Mouse (Mus musculus) CH12.LX (cell line): ENCODE data around the gene Cux1. TPM values are rescaled to one million over a fixed set of nuclear protein-coding genes. Genes with fewer than 3 reads are reported as not detected.

Experiments used
- DNase-seq: peaks from one replicate; pipeline ENCODE4 v3.0.0-alpha.2; 2013; ENCODE audit errors: extremely low read depth
- H3K27ac ChIP-seq: 2 replicates; pipeline ENCODE4 v1.5.1; 2012; ENCODE audit warnings: low read depth, mild to moderate bottlenecking, control low read depth, moderate library complexity; ENCODE audit not compliant: insufficient read depth
- H3K27me3 ChIP-seq: replicated peaks from 2 replicates; pipeline ENCODE3; 2012; ENCODE audit warnings: inconsistent platforms
- H3K36me3 ChIP-seq, 2 experiments: replicated peaks in 1 of 2; 2 replicates each; pipeline versions ENCODE3 to v1.6.1; 2012; ENCODE audit warnings: inconsistent platforms in 1 of 2, low read length in 1 of 2, mild to moderate bottlenecking in 1 of 2, mixed read lengths in 1 of 2, moderate library complexity in 1 of 2; ENCODE audit not compliant: control insufficient read depth in 1 of 2, insufficient read depth in 1 of 2
- H3K4me1 ChIP-seq, 2 experiments: 2 replicates each; pipeline ENCODE4 v1.6.1; 2012; ENCODE audit warnings: inconsistent platforms in 1 of 2, moderate library complexity in 1 of 2; ENCODE audit not compliant: insufficient read depth in 2 of 2, control insufficient read depth in 1 of 2
- H3K4me2 ChIP-seq: 2 replicates; pipeline ENCODE4 v1.6.1; 2012; ENCODE audit warnings: low read depth, mild to moderate bottlenecking, control low read depth; ENCODE audit not compliant: poor library complexity, insufficient read depth, severe bottlenecking
- H3K4me3 ChIP-seq, 3 experiments: fragments of 150-350 bp in 1 of 3; sonication (generic) in 1 of 3; replicated peaks in 1 of 3; 2 replicates each; pipeline versions ENCODE3 to v1.5.1; 2011 to 2012; ENCODE audit warnings: low read depth in 2 of 3, low read length in 2 of 3, mild to moderate bottlenecking in 2 of 3, moderate library complexity in 2 of 3, control low read depth in 1 of 3, improper control_type of control experiment in 1 of 3, inconsistent platforms in 1 of 3, mixed read lengths in 1 of 3; ENCODE audit not compliant: poor library complexity in 1 of 3
- H3K79me2 ChIP-seq: replicated peaks from 2 replicates; pipeline ENCODE4 v1.6.1; 2012; ENCODE audit warnings: mild to moderate bottlenecking, moderate library complexity; ENCODE audit not compliant: control insufficient read depth, poor library complexity, insufficient read depth, severe bottlenecking; ENCODE audit errors: extremely low read depth
- H3K9ac ChIP-seq: 2 replicates; pipeline ENCODE4 v1.6.1; 2012; ENCODE audit warnings: low read depth, mild to moderate bottlenecking, control low read depth, moderate library complexity; ENCODE audit not compliant: insufficient read depth
- H3K9me3 ChIP-seq: replicated peaks from 2 replicates; pipeline ENCODE3; 2012; ENCODE audit warnings: low read length, inconsistent platforms, mixed read lengths
- BHLHE40 ChIP-seq: IDR thresholded peaks from 2 replicates; pipeline ENCODE4 v1.6.1; 2011; ENCODE audit warnings: mild to moderate bottlenecking, low read depth, low read length, improper control_type of control experiment
- CTCF ChIP-seq, 2 experiments: IDR thresholded peaks in 1 of 2; conservative IDR thresholded peaks in 1 of 2; 2 replicates each; pipeline ENCODE4 v1.5.1; 2011 to 2012; ENCODE audit warnings: low read depth in 2 of 2, low read length in 2 of 2, improper control_type of control experiment in 1 of 2, inconsistent platforms in 1 of 2, mild to moderate bottlenecking in 1 of 2, moderate library complexity in 1 of 2
- ELF1 ChIP-seq: IDR thresholded peaks from 2 replicates; pipeline ENCODE4 v1.6.1; 2014; ENCODE audit warnings: low read depth, mild to moderate bottlenecking, inconsistent platforms, low read length, improper control_type of control experiment
- EP300 ChIP-seq: IDR thresholded peaks from 2 replicates; pipeline ENCODE4 v1.6.1; 2011; ENCODE audit warnings: low read length, improper control_type of control experiment
- ETS1 ChIP-seq: conservative IDR thresholded peaks from 2 replicates; pipeline ENCODE4 v1.6.1; 2012; ENCODE audit warnings: low read depth, mild to moderate bottlenecking, inconsistent platforms, low read length, improper control_type of control experiment, moderate library complexity
- MYC ChIP-seq: IDR thresholded peaks from 2 replicates; pipeline ENCODE4 v1.6.1; 2011; ENCODE audit warnings: low read depth, mild to moderate bottlenecking, improper control_type of control experiment, low read length
- SMC3 ChIP-seq: IDR thresholded peaks from 2 replicates; pipeline ENCODE4 v1.6.1; 2011; ENCODE audit warnings: low read depth, low read length, improper control_type of control experiment
- TCF12 ChIP-seq: IDR thresholded peaks from 2 replicates; pipeline ENCODE4 v1.6.1; 2014; ENCODE audit warnings: low read depth, mild to moderate bottlenecking, inconsistent platforms, low read length, improper control_type of control experiment
- UBTF ChIP-seq: IDR thresholded peaks from 2 replicates; pipeline ENCODE4 v1.6.1; 2012; ENCODE audit warnings: low read depth, mild to moderate bottlenecking, inconsistent platforms, low read length, improper control_type of control experiment, moderate library complexity
- dilution Hi-C: fragments of 300-500 bp; cut with MboI; formaldehyde crosslinking; loops from 2 replicates; pipeline ENCODE4 v1.14.3; 2020; ENCODE audit warnings: low sequenced_read_pairs; ENCODE audit not compliant: extremely low pct_unique_long_range_greater_than_20kb, extremely low pct_ligation_motif_present
- in situ Hi-C: fragments of 300-500 bp; cut with MboI; formaldehyde crosslinking; loops from 3 replicates; pipeline ENCODE4 v1.14.3; 2019; ENCODE audit warnings: low sequenced_read_pairs, low pct_ligation_motif_present, low pct_unique_long_range_greater_than_20kb, mixed read lengths
- polyA plus RNA-seq: library from polyadenylated mRNA; unstranded; fragments of >175 nt; gene quantifications from 2 replicates; pipeline ENCODE4 v1.2.1, GENCODE M21; 2012; ENCODE audit warnings: low read depth; ENCODE audit not compliant: insufficient read length
- total RNA-seq, 2 experiments: library from RNA; depleted of rRNA; stranded (reverse); fragments of 300-350 nt in 1 of 2; fragments of >200 nt in 1 of 2; gene quantifications; 2 replicates each; pipeline ENCODE4 v1.2.3; 2012 to 2014

The Cux1 gene
- total and polyA plus RNA-seq, 3 experiments: 12.4 to 21.9 (median 19.6) TPM

DNA sequence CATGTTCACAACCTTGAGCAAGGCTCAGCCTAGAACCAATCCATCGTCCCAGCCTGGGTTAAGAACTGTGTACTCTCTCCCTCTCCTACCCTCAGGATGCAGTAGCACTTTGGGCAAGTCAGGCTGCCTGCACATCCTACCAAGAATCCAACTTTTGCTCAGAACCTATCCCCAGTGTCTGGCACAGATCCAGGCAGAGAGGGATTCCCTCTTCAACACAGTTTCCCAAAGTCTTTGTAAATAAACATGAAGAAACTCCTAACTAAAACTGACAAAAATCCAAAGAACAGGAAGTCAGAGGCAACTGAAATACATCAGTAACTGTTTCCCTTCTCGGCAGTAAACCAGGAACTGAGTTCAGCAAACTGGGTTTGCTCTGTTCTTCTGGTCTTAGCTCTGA lies 103.2 kb downstream of the Cux1 start:
- dilution Hi-C loops: no loop called here
- TF ChIP-seq EP300 (no peak), ELF1 (0 out of 2 replicates have a peak, but pooled peaks have one; percentile 34)
- H3K4me1 ChIP-seq: peaks cover 32 to 79% of the 10 kb centered on the region in 2 experiments
- H3K4me3 ChIP-seq: no peak overlapping the region
- no peaks in the 10 kb centered on the region for H3K27me3 ChIP-seq
- in situ Hi-C loops: no loop called here
- H3K9ac ChIP-seq: no peak overlapping the region
- H3K79me2 ChIP-seq: no peaks in the 10 kb centered on the region
- no peaks in the 10 kb centered on the region for H3K9me3 ChIP-seq
- no peak for DNase-seq
- no peak overlapping the region for H3K4me2 ChIP-seq
- H3K36me3 ChIP-seq: peaks cover 0 to 7% of the 10 kb centered on the region in 2 experiments
- H3K27ac ChIP-seq: no peak overlapping the region

DNA sequence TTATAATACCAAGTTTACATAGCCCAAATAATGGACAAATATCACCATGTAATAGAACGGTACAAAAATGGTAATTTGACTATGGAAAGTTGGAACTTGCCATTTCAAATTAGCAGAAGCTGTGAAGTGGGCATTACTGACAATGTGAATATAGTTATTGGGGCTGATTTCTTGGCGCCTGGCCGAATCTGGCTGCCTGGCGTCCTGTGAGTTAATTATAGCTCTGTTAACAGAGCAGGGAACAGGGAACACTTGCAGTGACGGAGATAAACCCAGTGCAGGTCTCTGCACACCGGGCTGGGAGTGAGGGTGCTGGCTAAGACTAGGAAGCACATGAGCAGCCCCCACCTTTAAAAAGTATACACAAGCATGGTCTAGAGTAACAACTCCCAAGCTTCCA lies 104.7 kb downstream of the Cux1 start:
- Histone ChIP-seq H3K4me2 (no peak overlapping the region), H3K36me3 (peaks cover 0 to 4% of the 10 kb centered on the region in 2 experiments), H3K9me3 (no peaks in the 10 kb centered on the region), H3K4me3 (no peak overlapping the region), H3K79me2 (no peaks in the 10 kb centered on the region), H3K27me3 (no peaks in the 10 kb centered on the region), H3K9ac (no peak overlapping the region), H3K27ac (no peak overlapping the region), H3K4me1 (peaks cover 37 to 79% of the 10 kb centered on the region in 2 experiments)
- in situ Hi-C loops: no loop called here
- no peak for TF ChIP-seq SMC3
- TF ChIP-seq UBTF: no peak
- dilution Hi-C loops: no loop called here
- no peak for DNase-seq

DNA sequence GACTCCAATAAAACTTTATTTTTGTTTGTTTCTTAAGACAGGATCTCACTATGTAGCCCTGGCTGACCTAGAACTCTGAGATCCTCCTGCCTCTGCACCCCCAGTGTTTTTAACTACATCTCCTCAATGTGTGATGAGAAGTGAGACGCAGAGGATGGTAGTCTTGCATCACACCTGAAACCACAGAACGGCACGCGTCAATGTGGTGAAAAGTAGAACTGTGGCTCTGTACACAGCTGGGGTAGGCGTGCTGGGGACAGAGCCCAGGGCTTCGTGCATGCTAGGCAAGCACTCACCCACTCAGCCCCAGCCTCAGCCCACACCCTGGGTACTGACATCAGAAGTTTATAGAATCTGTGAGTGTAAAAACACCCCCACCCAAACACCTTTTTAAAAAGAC lies 107.4 kb downstream of the Cux1 start:
- no peak overlapping the region for H3K4me3 ChIP-seq
- TF ChIP-seq CTCF (conservative IDR thresholded peaks at IDR 0.05 in 1 of 2, IDR thresholded peaks at IDR 0.05 in 1 of 2; ENCODE audit: low read depth in 2 of 2, low read length in 2 of 2) (no peak), TCF12 (0 out of 2 replicates have a peak, but pooled peaks have one; percentile 26), ETS1 (peak; percentile 60), MYC (peak; percentile 68; the same call in 1 of the 2 replicates), BHLHE40 (peak; percentile 94)
- TF ChIP-seq, all 38 proteins: peak for 4
- Histone ChIP-seq H3K27ac (no peak overlapping the region), H3K27me3 (no peaks in the 10 kb centered on the region), H3K4me1 (peaks cover 28 to 74% of the 10 kb centered on the region in 2 experiments), H3K9ac (no peak overlapping the region), H3K9me3 (no peaks in the 10 kb centered on the region), H3K4me2 (no peak overlapping the region), H3K36me3 (peaks cover 0 to 4% of the 10 kb centered on the region in 2 experiments), H3K79me2 (no peaks in the 10 kb centered on the region)
- peak; percentile 50 for DNase-seq
- in situ Hi-C loops: no loop called here
- dilution Hi-C loops: no loop called here
